Mouse (Mus musculus): ENCODE data around the gene Cntn3.

Cntn3 gene

DNA sequence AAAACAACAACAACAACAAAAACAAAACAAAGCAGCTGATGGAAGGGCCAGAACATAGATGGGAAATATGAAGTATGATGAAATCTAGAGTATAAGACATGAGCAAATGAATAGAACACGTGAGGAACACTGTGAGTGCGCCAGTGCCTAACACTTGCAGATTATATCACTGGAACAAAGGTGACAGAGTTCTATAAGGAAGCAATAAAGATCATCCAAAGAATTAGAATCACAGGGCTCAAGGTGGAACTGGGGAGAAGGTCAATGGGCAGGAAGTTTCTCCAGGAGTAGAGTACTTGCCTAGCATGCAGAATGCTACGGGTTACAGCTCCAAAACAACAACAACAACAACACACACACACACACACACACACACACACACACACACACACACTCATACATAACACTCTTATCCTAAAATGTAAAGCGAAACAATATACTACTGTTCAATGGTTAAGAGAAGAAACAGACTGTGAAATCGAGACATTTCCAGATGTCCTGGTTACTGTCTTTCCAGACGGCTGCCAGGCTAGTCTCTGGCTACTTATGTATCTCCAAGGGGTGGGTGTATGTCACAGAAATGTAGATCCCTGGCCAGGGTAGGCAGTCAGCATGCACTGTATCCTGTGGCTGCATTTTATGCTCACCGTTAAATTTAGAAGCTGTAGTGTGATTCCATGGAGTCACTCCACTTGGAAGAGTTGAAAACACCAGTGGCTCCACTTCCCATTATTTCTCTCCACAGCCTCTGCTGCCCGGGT lies 94.4 kb downstream of the Cntn3 start:
- DNase-seq (ENCODE audit: low spot score): no peak

DNA sequence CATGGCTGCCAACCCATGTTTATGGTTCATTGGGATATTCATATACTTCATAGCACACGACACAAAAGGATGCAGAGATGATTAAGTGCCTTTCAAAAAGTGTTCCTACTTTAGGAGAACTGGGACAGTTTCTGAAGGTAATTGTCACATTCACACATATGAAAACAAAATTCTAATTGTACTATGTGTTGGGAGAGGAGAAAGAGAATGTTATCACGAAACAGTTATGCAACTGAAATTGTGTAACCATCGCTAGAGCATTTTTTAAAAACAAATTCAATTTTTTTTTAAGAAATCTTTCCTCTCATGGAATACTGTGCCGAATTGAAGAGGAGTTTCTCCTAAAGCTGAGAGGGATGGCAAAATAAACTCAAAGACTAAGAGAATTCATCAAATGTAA lies 134.5 kb downstream of the Cntn3 start:
- no peak for DNase-seq (ENCODE audit: low spot score)

DNA sequence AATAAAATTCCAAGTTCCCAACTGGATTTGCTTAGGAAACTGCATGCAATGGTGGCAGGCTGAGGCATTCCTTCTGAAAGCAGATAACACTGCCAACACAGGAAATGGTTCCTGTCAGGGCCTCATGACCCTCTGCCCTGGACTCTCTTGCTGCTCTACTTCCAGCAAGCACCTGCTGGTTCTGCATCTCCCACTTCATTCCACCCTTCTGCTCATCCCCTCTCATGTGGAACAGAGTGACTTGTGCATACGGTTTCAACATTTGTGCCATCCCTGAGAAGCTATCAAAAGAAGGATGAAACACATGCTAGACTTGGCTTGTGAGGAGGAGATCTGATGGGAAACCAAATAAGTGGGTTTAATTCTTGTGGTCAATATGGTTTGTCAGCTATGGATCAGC lies 145.4 kb downstream of the Cntn3 start:
- DNase-seq (ENCODE audit: low spot score): no peak

DNA sequence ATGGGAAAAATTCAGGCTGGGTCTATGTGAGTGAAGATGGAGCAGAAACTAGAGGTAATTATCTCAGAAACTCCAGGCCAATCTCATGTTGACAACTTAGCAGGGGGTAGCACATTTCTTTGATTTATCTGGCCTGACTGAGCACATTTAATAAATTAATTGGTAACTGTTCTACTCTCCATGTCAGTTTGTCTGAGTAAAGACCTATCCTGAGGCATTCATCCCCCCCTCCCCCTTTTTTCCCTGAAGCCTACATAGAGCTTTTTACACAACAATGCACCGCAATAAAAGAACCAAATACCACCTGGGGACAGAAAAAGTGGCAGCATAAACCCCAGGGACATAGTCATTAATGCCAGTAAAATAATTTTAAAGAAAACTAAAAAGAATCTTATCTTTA lies 151.1 kb downstream of the Cntn3 start:
- DNase-seq (ENCODE audit: low spot score): no peak

DNA sequence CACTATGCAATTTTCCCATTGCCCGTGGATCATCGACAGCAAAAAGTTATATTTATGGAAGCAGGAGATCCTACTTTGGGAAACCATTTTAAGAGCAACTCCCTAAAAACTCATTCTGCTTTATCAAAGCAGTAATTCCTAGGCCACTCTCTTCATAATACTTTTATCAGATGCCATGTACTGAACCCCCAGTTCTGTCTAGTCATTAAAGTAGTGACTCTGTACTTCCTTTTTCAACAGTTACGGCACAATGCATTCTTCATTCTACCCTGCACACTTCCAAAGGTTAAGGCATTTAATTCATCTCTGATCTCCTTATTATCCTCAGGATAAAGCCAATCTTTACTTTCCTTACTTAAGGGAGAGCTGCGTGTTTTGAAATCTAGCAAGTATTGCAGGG lies 184.3 kb downstream of the Cntn3 start:
- no peak for DNase-seq (ENCODE audit: low spot score)

DNA sequence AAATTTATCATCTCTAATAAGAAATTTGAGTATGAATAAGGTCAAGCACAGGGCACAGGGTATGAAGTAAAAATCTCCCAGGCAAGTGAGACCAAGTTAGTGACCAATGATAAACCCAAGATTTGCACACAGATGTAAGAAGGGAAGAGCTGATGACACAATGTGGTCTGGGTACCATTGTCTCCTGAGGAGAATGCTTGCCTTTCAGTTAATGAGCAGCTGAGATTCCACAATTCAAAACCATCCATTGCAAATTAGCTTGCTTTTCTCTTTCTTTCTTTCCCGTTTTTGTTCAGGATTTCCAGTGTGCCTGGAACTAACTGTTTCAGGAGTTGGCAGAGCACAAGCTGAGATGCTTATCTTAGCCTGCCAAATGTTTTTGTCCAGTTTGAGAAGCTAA lies 200.8 kb downstream of the Cntn3 start:
- no peak for DNase-seq (ENCODE audit: low spot score)

DNA sequence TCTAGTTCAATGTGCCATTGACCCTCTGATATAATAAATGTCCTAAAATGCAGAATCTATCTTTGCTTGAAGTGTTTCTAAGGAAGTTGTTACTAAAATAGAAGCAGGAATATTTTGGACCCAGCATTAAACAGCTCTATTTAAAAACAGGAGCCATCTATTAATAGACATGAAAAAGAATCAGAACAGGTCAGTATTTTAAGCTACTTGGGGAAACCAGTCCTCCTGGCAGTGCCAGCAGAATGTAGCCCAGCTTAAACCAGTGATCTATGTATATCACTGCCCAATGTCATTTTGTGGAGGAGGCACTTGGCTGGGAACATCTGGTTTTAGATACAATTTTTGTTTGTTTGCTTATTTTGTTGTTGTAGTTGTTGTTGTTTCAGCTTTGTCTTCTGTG lies 209.0 kb downstream of the Cntn3 start:
- DNase-seq (ENCODE audit: low spot score): no peak

DNA sequence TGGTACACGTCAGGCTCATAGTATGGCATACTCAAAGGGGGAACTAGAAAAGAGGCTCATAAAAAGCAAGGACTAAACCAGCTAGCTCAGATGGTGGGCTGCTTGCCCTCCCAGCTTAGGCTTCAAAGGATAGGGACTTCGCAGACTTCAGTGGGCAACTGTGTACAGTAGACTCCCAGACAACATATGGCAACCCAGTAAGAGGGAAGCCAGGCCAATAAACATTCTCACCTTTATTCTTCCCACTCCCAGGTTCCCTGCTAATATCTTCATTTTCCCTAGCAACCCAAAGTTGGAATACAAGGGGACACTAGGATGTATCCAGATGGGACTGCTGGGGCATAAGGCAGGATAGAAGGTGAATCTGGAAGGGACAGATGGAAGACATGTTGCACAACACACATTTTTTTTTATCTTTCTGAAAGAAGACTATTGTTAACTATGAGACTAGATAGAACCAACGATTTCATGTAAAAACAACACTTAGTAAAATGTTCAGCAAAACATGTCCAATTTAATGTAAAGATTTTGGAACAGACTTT lies 209.5 kb downstream of the Cntn3 start:
- no peak for DNase-seq (ENCODE audit: low spot score)

DNA sequence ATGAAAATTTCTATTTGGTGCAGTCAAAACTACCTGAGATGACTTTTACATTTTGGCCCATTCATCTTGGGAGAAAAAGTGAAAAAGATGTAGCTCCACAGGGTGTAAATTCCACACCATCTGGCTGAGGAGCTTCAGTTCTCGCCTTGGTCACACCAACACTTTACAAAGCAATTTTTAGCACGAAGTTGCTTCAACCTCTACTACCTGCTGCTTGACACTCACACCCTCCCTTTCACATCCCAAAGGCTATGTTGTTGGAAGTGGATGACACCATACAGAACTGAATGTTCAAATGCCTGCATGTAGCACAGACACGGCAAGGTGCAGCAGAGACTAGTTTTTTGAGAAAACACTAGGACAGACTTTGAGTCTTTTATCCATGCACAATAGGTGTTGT lies 240.8 kb downstream of the Cntn3 start:
- DNase-seq (ENCODE audit: low spot score): no peak

DNA sequence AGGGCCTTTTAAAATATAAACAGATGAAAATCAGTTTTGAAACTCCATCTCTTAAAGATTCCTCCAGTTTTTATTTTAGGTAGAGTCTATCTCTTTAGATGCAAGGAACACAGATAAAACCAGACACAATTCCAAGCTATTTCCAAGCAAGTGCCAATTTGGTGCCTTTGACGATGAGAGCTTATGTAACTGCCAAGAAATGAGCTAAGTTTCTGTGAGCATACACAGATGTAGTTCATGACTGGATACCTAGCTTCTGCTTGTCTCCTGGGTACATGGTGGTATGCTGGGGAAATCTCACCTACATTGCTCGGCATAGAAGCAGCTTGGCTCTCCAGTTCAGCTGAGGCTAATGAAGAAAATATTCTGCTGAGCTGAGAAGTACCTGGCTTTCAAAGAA lies 246.2 kb downstream of the Cntn3 start:
- DNase-seq (ENCODE audit: low spot score): no peak

DNA sequence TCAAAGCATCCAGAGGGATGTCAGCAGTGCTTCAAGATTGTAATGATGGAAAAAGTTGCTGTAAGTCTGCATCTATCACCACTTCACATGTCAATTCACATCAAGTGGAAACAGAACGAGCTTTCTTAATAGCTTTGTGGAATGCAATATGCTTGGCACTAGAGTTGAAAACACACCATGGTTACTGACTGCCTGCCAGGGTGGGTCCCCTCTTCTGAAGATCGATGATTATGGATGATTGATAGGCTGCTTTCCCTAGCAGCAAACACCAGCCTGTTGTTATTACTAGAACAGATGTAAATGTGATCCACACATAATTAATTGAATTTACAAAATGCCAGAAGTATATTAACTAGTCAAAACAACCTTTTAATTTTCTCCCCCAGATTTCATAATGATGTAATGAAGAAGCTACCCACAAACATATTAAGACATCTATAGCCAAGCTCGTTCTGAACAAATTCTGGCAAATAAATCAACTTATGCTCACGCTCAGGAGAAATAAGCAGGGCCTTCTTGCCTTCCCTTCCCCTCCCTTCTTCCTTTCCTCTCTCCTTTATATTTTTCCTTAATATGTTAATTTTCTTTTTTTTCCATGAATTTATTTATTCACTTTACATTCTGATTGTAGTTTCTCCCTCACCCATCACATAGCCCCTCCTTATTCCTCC lies 250.2 kb downstream of the Cntn3 start:
- no peak for DNase-seq (ENCODE audit: low spot score)

DNA sequence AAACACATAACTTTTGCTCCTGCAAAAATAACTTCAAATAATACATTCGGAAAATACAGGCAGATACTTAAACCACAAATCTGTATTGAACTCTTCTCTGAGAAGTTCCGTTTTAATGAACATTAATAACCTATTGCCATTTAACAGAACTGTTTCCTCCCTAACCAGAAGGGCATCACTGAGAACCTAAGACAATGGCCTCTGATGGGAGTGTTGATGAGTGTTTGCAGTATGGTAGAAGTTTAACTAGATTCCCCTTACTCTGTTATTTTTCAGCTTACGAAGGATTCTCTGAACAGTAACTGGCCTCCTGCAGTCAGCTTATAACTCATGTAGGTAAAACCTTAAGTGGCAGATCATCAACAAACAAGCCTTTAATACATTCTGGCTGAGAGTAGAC lies 253.1 kb downstream of the Cntn3 start:
- no peak for DNase-seq (ENCODE audit: low spot score)

DNA sequence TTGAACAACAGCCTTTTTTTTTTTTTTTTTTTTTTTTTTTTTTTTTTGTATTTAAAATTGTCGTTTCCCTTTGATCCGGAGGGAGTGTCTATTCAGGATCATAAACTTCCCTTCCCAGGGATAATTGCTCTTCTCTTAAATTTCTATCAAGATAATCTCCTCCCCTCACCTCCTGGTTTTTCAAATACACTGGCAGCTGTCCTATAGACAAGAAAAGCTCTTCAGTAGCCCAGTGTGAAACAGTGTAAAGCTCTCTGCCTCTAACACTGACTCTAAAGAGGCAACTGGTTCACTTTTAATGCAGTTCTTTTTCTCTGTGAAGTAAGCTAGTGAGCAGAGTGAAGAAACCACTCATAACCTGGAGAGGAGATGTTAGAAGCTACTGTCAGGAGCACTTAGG lies 290.0 kb downstream of the Cntn3 start:
- no peak for DNase-seq (ENCODE audit: low spot score)

DNA sequence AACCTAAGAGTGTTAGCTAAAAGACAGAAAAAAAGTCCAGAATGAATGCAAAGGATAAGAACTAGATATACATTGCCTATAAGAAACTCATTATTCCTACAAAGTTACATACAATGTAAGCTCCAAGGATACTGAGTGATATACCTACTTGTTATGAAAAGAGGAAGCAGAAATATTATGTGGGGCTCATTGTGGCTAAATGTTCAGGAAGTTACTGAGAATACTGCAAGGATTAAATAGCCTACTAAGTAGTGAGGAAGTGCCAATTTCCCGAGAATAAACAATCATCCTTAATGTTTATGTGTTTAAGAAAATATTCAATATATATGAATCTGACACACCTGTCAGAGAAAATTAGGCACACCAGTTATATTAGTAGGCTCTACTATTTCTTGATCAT lies 341.9 kb downstream of the Cntn3 start:
- no peak for DNase-seq (ENCODE audit: low spot score)

DNA sequence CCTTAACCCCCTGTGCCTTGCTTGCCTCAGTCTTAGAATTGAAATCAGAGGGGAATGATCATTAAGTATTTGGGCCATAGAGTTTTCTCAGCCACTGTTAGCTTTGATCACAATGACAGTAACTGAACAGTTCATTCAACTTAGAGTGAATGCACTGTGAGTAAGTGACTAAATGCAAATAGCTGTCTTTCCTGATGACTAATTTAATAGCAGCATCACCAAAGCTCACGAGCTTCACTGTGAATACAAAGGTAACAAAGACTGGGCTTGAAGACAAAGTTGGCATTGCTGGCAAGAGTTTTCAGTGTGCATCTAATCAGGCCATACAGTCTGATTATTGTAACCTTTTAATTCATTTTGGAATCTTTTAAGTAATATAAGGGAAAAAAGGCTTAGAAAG lies 386.6 kb downstream of the Cntn3 start:
- no peak for DNase-seq (ENCODE audit: low spot score)

DNA sequence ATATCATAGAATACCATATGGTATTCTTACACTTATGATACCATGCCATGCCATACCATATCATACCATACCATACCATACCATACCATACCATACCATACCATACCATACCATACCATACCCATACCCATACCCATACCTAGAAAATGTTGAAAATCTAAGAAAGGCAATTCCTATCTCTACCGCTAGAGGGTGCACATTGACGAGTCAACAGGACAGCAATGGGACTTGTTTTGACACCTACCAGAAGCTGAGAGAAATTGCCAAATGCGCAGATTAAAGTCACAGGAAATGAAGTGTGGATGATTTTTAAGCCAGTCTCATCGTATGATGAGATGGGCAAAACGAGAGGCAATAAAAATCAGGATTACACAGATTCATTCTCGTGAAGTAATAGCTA lies 402.0 kb downstream of the Cntn3 start:
- no peak for DNase-seq (ENCODE audit: low spot score)

DNA sequence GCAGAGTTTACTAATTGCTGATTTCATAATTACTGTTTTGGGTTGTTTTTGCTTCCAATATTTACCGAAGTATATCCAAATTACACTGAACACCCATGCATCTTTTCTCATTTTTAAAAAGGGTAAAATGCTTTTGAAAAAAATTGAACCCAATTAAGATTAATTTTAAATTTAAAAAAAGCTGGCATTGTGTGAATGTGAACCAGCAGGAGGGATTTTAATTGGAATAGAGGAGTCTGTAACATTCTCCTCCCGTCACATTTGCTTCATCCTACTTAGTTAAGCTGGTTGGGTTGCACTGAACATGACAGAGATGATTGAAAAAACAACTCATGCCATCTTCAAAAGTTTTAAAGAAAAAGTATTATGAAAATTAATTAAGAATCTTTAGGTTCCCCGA lies 411.7 kb downstream of the Cntn3 start:
- no peak for DNase-seq (ENCODE audit: low spot score)

DNA sequence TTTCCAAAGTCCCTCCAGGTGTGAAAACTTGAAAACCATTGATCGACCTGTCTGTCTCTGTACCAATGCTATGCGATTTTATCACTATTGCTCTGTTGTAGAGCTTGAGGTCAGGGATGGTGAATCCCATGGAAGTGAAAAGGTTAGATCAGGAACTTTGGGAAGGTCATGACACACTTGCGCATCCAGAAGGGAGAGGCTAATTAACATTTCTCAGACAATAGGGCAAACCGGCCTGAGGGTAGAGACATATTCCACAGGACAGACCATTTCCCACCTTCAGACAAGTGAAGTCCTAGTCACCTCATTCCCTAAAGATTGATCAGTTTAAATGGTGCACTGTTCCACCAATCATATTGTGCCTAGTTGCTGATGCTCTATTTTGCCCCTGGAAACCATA lies 451.2 kb downstream of the Cntn3 start:
- no peak for DNase-seq (ENCODE audit: low spot score)

DNA sequence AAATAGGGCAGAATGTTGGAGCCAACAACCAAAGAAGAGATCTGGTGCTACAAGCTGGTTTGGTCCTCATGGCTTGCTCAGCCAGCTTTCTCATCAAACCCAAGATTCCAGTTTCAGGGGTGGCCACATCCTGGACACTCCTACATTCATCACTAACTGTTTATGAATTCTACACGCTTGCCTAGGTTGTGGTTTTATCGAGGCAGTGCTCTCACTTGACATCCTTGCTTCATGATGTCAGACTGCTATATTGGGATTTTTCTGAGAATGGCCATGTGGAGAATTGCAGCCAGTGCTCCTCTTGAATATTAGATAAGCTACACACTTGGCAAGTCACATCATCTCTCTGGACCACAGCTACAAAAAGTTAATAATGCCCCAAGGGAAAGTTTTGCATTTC lies 452.9 kb downstream of the Cntn3 start:
- DNase-seq (ENCODE audit: low spot score): no peak

DNA sequence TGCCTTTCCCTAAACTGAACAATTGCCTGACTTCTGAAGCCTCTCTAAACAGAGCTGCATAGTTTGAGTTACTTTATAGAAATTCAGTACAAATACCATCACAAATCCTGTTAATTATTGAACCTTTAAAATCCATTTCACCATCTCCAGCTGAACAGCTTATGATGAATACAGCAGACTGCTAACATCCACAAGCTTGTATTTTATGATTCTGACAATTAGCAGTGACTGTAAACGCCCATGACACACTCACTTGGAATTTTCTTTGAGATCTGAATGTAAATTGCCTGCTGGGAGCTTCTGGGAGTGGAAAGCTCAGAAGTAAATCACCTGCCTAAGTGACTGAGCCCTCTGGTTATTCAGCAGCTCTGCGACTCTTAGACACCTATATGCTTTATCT lies 459.3 kb downstream of the Cntn3 start:
- no peak for DNase-seq (ENCODE audit: low spot score)
